Mouse (Mus musculus): ENCODE data around the gene Tmem51.
"Not testable (repeated sequence)": the region's sequence is repeated elsewhere in the genome, so short reads cannot be mapped to it uniquely, and the experiment has no call there.

The Tmem51 gene

DNA sequence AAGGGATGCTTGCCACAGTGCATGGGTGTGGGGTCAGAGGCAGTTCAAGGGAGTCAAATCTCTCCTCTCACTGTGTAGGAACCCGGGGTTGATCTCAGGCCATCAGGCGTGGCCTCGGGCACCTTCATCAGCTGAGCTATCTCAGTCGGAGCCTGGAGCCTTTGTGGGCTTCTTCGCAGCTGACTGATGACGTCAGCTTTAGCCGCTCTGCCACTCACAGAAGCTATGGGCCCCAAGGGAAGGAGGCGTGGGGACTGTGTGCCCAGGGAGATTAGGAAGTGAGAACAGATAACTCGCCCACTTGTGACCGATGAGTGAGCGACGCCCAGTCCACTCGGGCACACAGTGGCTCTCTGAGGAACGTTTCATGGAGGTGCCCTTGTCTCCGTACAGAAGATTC, 66.4 kb downstream of the Tmem51 start:
- DNase-seq (ENCODE audit: low spot score) = no peak

DNA sequence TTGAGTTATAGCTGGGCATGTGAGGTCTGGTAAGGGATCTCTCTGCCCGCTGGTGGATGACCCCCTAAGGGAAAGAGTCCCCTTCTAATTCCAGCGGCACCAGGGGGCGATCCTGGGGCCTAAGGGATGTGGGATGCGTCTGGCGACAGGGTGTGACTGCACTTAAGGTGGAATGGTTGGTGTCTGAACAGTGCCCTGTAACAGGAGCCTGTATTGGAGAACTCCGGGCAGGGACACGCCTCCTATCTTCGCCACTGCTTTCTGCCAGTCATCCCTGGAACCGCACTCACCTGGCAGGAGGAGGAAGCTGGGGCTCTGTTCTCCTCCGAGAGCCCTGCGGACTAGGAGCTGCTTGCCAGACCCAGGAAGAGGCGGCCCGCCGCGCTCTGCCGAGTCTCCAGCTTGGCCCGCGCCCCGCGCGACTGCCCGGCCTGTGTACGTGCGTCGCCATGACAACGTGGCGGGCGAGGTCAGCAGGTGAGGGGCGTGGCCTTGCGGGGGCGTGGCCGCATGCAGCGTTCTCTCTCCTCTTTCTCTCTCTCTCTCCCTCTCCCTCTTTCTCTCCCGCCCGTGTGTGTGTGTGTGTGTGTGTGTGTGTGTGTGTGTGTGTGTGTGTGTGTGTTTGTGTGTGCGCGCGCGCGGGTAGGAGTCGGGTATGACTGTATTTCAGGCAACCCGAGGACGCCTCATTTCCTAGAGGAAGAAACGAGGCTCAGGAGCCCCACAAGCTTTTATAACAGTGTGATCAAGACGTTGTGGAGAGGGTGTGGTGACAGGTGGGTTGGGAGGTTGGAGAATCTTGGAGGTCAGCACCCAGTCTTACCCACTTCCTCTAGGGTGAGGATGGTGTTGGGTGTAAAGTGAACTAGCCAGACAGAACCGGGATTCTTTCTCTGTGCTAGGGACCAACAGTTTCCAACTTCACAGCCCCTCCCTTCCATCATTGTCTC, 69.2 kb downstream of the Tmem51 start, which contains the start of gene Fhad1:
TSS of gene Fhad1 (minus strand) at position 424 of the 950 bp plus-strand sequence.
- DNase-seq (ENCODE audit: low spot score) = no peak

DNA sequence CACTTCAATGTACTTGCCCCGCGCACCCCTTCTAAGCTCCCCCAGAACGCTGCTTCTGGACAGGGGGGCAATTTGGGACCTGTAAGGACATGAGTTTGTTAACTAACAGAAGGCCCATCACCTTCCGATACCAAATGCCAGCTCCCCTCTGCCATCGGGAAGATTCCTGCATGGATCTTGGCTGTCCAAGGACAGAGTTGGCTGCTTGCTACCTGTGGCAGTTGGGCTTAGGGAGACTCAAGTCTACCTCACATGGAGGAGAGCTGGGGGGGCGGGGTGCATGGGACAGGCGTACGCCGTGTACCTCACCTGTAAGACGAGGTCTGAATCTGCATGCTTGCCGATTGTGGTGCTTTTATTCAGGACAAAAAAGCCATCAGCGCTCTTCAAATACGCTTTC, 72.9 kb downstream of the Tmem51 start:
- DNase-seq (ENCODE audit: low spot score) = no peak

DNA sequence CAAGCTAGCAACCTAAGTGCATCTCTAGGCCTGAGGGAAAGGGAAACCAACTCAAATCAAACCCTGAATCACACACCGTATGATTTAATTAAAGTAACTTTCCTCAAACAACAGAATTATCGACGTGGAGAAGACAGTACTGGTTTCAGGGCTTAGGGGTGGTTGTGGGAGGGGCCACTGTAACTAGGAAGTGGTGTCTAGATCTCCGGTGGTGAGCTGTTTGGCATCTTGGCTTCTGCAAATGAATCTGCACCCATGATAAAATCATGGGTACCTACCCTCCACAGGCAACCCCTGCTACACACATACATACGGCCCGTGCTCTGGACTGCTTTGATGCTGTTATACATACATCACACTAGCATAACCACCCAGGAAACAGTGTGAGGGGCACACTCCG, 73.7 kb downstream of the Tmem51 start:
- no peak for DNase-seq (ENCODE audit: low spot score)

DNA sequence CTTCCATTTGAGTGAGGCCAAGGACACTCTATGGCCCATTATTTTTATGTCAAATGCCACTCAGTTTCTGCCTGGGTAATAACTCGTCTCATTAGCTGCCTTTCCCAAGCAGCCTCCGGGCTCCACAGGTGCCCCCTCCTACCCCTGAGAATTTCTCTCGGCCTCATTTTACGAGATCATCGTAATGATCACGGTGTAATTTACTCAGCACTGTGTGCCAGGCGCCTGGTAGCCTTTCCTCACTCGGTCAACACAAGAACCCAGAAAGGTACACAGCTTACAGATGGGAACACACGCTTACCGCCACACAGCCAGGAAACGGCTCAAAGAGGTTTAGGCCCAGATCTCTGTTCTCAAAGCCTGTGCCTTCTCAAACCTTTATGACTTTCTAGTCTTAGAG, 75.9 kb downstream of the Tmem51 start:
- DNase-seq (ENCODE audit: low spot score) = no peak

DNA sequence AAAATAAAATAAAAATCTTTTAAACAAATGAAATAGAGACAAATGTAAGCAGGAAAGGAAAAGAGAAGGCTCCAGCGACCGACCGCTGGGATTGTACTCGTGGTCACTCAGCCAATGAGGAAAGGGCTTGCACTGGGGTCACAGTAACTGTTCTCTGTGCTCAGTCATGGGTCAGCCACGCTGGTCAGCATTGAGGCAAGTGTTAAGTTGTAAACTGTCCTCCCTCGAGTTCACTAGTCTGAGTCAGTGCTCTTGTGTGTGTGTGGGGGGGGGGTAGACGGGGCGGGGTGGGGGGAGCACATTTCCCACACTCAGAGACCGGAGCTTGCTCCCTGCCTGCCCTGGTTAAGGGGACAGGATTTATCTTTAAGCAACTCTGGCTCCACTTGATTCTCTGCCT, 83.5 kb downstream of the Tmem51 start:
- no peak for DNase-seq (ENCODE audit: low spot score)

DNA sequence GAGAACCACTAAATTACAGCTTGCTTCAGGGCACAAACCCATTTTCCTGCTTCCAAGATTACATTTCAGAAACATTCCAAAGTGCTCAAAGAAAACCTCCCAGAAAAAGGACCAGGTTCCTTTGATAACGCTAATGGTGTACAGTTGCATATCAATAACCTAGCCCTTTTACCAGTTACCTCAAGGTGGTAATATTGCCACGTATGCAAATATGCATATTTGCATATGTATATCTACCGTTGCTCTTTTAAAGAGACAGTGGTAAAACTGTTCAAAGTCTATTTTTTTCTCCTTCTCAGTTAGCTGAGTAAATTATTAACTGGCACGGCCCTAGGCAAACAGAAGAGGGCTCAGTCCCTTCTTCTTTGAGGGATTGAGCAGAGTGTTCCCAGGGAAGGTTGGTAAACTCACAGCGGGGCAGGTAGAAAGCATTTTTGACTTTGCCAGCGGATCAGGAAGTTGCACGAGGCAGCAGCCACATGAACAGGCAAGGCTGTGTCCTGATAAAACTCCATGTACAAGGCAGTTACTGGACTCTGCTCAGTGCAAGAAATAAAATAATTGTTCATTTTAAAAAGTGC, 84.5 kb downstream of the Tmem51 start:
- no peak for DNase-seq (ENCODE audit: low spot score)

DNA sequence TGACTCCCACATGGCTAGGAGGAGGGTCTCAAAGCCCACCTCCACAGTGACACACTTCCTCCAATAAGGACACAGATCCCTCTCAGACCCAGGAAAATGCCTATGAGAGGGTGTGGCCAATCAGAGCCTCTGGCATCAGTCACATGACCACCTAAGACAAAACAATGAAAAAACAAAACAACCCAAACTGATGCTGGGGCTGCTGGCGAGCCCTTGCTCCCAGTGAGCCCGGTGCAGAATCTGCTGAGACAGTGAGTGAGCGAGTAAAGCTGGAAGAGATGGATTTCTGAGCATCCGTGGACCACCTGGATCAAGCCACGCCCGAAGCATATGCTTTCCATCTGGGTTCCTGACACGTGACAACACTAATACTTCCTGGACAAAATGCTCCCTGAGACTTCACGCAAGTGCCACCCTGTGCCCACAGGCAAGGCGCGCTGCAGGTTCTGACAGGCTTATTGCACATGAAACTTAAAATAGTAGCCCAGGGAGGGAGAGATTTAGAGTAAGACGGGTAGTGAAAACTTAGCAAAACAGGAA, 85.8 kb downstream of the Tmem51 start:
- no peak for DNase-seq (ENCODE audit: low spot score)

DNA sequence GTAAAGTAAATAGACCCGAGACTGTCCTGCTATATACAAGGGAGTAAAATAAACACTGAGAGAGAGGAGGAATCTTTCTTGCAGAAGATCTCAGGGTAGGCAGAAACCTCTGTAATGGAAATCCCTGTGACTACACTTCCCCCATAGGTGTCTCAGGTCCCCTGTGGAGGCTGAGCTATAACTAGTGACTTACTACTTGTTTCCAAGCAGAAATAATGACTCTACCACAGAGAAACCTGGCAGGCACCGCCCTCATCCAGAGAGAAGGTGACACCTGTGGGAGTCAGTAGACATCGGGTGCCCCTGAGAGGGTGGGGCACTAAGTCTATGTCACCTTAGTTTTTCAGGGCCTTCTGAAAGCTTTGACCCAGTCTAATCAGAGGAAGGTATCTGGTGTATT, 87.2 kb downstream of the Tmem51 start:
- no peak for DNase-seq (ENCODE audit: low spot score)

DNA sequence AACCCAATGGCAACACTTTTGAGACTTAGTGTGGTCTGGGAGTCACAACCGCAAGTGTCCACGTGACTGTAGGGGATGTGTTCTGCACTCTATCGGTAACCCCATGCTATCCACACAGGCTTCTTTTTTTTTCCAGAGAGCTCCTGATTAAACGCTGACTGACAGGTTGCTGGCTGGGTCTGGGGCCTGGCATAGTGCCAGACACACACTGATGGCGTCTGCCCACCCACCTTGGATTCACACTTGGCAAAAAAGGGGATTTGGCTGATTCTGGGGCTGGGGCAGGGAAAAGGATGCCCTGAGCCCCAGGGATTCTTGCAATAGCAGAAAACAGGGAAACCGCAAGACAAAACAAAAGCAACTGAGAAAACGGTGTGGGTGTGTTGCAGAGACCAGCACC, 88.0 kb downstream of the Tmem51 start:
- DNase-seq (ENCODE audit: low spot score) = no peak

DNA sequence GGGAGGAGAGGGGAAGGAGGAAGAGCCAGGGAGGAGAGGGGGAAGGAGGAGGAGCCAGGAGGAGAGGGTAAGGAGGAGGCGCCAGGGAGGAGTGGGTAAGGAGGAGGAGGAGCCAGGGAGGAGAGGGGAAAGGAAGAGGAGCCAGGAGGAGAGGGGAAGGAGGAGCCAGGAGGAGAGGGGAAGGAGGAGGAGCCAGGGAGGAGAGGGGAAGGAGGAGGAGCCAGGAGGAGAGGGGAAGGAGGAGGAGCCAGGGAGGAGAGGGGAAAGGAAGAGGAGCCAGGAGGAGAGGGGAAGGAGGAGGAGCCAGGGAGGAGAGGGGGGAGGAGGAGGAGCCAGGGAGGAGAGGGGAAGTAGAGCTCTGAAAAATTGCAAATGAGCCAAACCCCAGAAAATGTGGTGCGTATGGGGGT, 90.0 kb downstream of the Tmem51 start:
- DNase-seq (ENCODE audit: low spot score) = not testable (repeated sequence)

DNA sequence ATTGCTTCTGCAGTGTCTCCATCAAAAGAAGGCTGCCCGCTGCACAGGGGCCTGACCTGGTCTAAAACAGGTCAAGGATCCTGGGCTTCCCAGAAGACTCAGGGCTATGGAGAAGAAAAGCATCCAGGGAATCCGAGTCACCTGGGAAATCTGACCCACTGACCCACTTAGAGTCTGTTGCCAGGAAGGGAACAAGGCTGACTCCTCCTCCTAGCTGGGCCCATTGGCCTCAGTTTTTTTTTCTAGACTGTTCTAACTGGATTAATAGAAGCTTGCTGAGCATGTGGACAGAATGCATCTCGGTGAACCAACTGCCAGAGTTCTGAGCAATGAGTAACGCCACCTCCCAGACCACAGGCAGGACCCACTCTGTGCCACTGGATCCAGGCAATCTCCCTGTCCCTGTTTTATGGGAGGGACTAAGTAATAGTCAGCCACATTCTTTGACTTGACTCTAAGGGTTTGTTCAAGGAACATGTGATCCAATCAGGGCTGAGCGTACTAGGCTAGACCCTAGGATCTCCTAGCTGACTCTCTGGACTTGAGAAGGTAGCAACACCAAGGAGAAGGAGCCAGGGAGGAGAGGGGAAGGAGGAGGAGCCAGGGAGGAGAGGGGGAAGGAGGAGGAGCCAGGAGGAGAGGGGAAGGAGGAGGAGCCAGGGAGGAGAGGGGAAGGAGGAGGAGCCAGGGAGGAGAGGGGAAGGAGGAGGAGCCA, 90.6 kb downstream of the Tmem51 start:
- DNase-seq (ENCODE audit: low spot score) = no peak

DNA sequence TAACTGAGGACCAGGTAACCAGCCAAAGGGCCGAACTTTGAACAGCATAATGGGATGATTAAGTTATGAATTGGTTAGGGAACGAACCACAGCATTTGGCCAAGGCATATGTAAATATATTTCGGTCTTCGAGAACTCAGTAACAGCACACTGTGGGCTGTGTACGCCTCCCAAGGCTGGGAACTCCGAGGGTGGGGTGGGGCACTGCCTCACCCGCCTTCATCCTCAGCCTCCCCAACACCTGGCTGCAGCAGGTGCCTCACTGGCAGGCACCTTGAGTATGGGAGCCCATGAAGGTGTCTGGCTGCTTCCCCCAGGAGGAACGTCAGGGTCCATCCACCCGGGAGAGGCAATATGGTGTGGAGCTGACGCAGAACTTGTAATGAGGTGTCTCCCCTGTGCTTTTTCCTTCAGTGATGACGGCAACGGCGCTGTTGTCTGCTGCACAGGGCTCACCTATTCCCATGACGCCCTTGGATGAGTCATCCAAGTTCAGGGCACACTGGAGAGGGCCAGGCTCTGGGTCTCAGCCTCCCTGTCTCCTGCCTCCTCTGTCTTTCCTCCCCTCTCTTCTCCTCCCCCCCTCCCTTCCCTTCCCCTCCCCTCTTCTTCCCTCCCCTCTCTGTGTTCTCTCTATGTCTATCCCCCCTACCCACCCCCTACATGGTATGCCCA, 91.4 kb downstream of the Tmem51 start:
- DNase-seq (ENCODE audit: low spot score) = no peak

DNA sequence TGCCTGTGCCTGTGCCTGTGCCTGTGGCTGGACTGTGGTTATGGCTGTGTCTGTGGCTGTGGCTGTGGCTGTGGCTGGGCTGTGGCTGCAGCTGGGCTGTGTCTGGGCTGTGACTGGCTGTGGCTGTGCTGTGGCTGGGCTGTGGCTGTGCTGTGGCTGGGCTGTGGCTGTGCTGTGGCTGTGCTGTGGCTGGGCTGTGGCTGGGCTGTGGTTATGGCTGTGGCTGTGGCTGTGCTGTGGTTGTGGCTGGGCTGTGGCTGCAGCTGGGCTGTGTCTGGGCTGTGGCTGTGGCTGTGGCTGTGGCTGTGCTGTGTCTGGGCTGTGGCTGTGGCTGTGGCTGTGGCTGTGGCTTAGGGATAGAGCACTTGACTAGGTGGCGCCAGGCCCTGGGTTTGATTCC, 95.9 kb downstream of the Tmem51 start:
- DNase-seq (ENCODE audit: low spot score) = no peak

DNA sequence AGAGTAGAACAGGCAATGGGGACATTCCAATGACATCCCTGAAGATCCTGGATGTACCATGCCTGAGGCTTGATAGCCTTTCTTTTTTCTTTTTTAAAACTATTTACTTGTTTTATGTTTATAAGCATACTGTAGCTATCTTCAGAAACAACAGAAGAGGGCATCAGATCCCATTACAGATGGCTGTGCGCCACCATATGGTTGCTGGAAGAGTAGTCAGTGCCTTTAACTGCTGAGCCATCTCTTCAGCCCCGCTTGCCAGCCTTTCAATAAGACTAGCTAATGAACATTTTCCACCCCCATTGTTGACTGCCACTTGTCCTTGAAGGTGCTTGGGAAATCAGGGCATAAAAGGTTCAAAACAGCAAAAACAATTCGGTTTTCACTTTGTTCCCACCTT, 100.4 kb downstream of the Tmem51 start:
- DNase-seq (ENCODE audit: low spot score) = no peak

DNA sequence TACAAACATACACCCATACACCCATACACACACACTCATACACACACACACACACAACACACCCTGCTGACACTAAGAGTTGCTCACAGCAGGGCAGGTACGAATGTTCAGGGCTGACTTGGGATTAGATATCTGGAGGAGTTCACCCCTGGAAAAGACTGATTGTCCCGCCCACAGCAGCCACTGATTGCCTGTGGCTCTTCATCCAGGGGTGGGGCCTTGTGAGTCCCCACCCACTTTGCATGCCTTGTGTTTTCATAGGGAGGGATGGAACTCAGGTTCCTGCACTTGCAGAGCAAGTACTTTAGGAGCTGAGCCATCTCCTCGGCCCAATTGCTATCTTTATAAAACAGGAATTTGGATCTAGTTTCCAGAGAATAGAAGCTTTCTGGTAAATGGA, 102.6 kb downstream of the Tmem51 start:
- no peak for DNase-seq (ENCODE audit: low spot score)
